In the genomic region with DNA sequence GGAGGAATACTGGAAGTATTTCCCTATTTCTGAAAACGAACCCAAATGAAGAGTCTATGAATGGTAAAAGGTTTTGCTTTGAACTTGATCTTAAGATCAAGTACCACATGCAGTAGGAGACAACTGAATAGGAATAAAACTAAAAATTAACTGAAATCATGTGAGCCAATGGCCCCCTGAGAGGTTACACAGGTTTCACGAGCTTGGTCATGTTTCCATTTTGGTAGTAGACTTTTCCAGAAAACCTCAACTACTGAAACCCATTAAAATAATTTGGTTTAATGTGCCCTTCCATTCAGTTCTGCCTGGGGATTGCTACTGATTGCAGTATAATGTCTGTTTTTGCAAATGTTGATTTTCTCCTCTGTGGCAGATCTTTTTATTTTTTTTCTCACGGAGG, we compare ENCODE assay signal across 33 mouse cellular contexts.
DNase-seq lines count a peak whose midpoint lies in the region; ATAC-seq and TF ChIP-seq lines count a peak whose summit lies in the region.
"Had no signal": no experiment of that assay in that cellular context is flagged by ENCODE, and none has a peak within 500 bp of the region (broad histone marks: within the 10 kb centered on the region; RNA-seq: fewer than 3 reads in every experiment).

No protein-coding gene starts in this region.

- TF ChIP-seq CTCF in hindbrain, postnatal 0 days (IDR thresholded peaks at IDR 0.05; ENCODE audit: low read depth): no peak
- no peak for TF ChIP-seq CTCF in CH12.LX (conservative IDR thresholded peaks at IDR 0.05 in 1 of 2, IDR thresholded peaks at IDR 0.05 in 1 of 2; ENCODE audit: low read depth in 2 of 2, low read length in 2 of 2)

- no peaks in the 10 kb centered on the region for H3K27me3 ChIP-seq in hindbrain, postnatal 0 days (ENCODE audit: insufficient read depth, low read length)
- no peaks in the 10 kb centered on the region for H3K27me3 ChIP-seq in hindbrain, embryonic 16.5 days (replicated peaks; ENCODE audit: control insufficient read depth, insufficient read depth, low read length)
- H3K27me3 ChIP-seq in CH12.LX (replicated peaks): no peaks in the 10 kb centered on the region
- H3K27me3 ChIP-seq in forebrain, embryonic 11.5 days (ENCODE audit: control insufficient read depth, insufficient read depth, low read length): no peaks in the 10 kb centered on the region
- no peaks in the 10 kb centered on the region for H3K27me3 ChIP-seq in forebrain, embryonic 16.5 days (replicated peaks; ENCODE audit: control insufficient read depth, insufficient read depth, low read length)
- H3K27me3 ChIP-seq: embryonic facial prominence, embryonic 15.5 days; kidney, embryonic 15.5 days; limb, embryonic 13.5 days; lung, embryonic 15.5 days; midbrain, embryonic 12.5 days had no signal

- intact Hi-C loops in left cerebral cortex, postnatal 36 days (cut with DNase I): loop anchor here (2.0 kb wide), 1 partner anchor 307 kb away; no protein-coding TSS in a partner anchor

- H3K4me3 ChIP-seq in hindbrain, postnatal 0 days (ENCODE audit: low read length): no peak overlapping the region
- no peak overlapping the region for H3K4me3 ChIP-seq in hindbrain, embryonic 16.5 days (ENCODE audit: low read length)
- H3K4me3 ChIP-seq in CH12.LX (replicated peaks in 1 of 3; ENCODE audit: low read depth in 2 of 3, low read length in 2 of 3, poor library complexity in 1 of 3): no peak overlapping the region
- no peak overlapping the region for H3K4me3 ChIP-seq in forebrain, embryonic 11.5 days (ENCODE audit: low read depth, low read length)
- no peak overlapping the region for H3K4me3 ChIP-seq in forebrain, embryonic 16.5 days (replicated peaks; ENCODE audit: low read length)
- H3K4me3 ChIP-seq: embryonic facial prominence, embryonic 10.5 days; embryonic facial prominence, embryonic 15.5 days; kidney, embryonic 15.5 days; layer of hippocampus, adult 2 months; left cerebral cortex, adult 2 months; limb, embryonic 13.5 days; lung, embryonic 15.5 days; midbrain, embryonic 12.5 days; myocyte had no signal

- dilution Hi-C loops in CH12.LX (cut with MboI; ENCODE audit: extremely low pct_ligation_motif_present, extremely low pct_unique_long_range_greater_than_20kb, low sequenced_read_pairs): no loop called here

- no peaks in the 10 kb centered on the region for H3K9me3 ChIP-seq in hindbrain, postnatal 0 days (ENCODE audit: low read length)
- no peaks in the 10 kb centered on the region for H3K9me3 ChIP-seq in hindbrain, embryonic 16.5 days (ENCODE audit: control insufficient read depth, low read length)
- H3K9me3 ChIP-seq in CH12.LX (replicated peaks; ENCODE audit: low read length): peaks cover 2% of the 10 kb centered on the region
- no peaks in the 10 kb centered on the region for H3K9me3 ChIP-seq in forebrain, embryonic 11.5 days (ENCODE audit: control insufficient read depth, low read length)
- no peaks in the 10 kb centered on the region for H3K9me3 ChIP-seq in forebrain, embryonic 16.5 days (ENCODE audit: control insufficient read depth, low read length)
- H3K9me3 ChIP-seq: embryonic facial prominence, embryonic 10.5 days; embryonic facial prominence, embryonic 15.5 days; kidney, embryonic 15.5 days; limb, embryonic 13.5 days; lung, embryonic 15.5 days; midbrain, embryonic 12.5 days had no signal

- WGBS in hindbrain, postnatal 0 days: 64% methylated on average over 3 of the region's 3 CpGs
- WGBS in hindbrain, embryonic 16.5 days: 57% methylated on average over 3 of the region's 3 CpGs
- WGBS in forebrain, embryonic 11.5 days: 61% methylated on average over 3 of the region's 3 CpGs
- WGBS in forebrain, embryonic 16.5 days: 20% methylated on average over 3 of the region's 3 CpGs

- TF ChIP-seq RAD21 in CH12.LX (IDR thresholded peaks at IDR 0.05; ENCODE audit: low read depth, low read length): no peak

- no peaks in the 10 kb centered on the region for H3K79me2 ChIP-seq in CH12.LX (replicated peaks; ENCODE audit: control insufficient read depth, extremely low read depth, insufficient read depth, poor library complexity, severe bottlenecking)

- no peak for DNase-seq in hindbrain, postnatal 0 days (ENCODE audit: low spot score)
- DNase-seq in CH12.LX (ENCODE audit: extremely low read depth): no peak
- no peak for DNase-seq in forebrain, embryonic 11.5 days (ENCODE audit: low spot score)
- no peak for DNase-seq in left cerebral cortex, postnatal 36 days (ENCODE audit: low spot score in 2 of 2)
- no peak for DNase-seq in lung, postnatal 25 days (ENCODE audit: low spot score)
- DNase-seq: adrenal gland, adult 8-10 months; cerebellum, adult 8-10 months; cerebellum, postnatal 25 days; gastrocnemius, postnatal 25 days; heart, adult 18-20 months; heart, postnatal 4 days; kidney, adult 18-20 months; kidney, postnatal 36 days; lung, postnatal 36 days; right cerebral cortex, postnatal 25 days; spleen, adult 18-20 months; thymus, adult 18-20 months; thymus, postnatal 36 days had no signal

- in situ Hi-C loops in CH12.LX (cut with MboI; ENCODE audit: low pct_ligation_motif_present, low pct_unique_long_range_greater_than_20kb, low sequenced_read_pairs): loop anchor here (25.0 kb wide), 1 partner anchor 485 kb away; the partner anchor contains the start of gene Phyh

- TF ChIP-seq EP300 in CH12.LX (IDR thresholded peaks at IDR 0.05; ENCODE audit: low read length): no peak

- no peak for ATAC-seq in hindbrain, postnatal 0 days
- ATAC-seq in hindbrain, embryonic 16.5 days: no peak
- no peak for ATAC-seq in forebrain, embryonic 11.5 days (replicated peaks; ENCODE audit: low FRiP score)
- no peak for ATAC-seq in forebrain, embryonic 16.5 days
- ATAC-seq: CD4-positive, CD25-positive, alpha-beta regulatory T cell, adult 4 months had no signal

- no peaks in the 10 kb centered on the region for H3K36me3 ChIP-seq in hindbrain, postnatal 0 days (ENCODE audit: insufficient read depth, low read length)
- H3K36me3 ChIP-seq in hindbrain, embryonic 16.5 days (ENCODE audit: control insufficient read depth, insufficient read depth, low read length): no peaks in the 10 kb centered on the region
- H3K36me3 ChIP-seq in CH12.LX (replicated peaks in 1 of 2; ENCODE audit: control insufficient read depth in 1 of 2, insufficient read depth in 1 of 2, low read length in 1 of 2): peaks cover 0 to 3% of the 10 kb centered on the region in 2 experiments
- no peaks in the 10 kb centered on the region for H3K36me3 ChIP-seq in forebrain, embryonic 11.5 days (ENCODE audit: control insufficient read depth, insufficient read depth, low read length)
- no peaks in the 10 kb centered on the region for H3K36me3 ChIP-seq in forebrain, embryonic 16.5 days (ENCODE audit: control insufficient read depth, insufficient read depth)
- H3K36me3 ChIP-seq: embryonic facial prominence, embryonic 10.5 days; embryonic facial prominence, embryonic 15.5 days; kidney, embryonic 15.5 days; limb, embryonic 13.5 days; lung, embryonic 15.5 days; midbrain, embryonic 12.5 days had no signal

- H3K27ac ChIP-seq in hindbrain, postnatal 0 days: peak overlapping the region; percentile 32; the same call in 1 of the 2 replicates
- H3K27ac ChIP-seq in hindbrain, embryonic 16.5 days (ENCODE audit: low read depth, low read length): no peak overlapping the region
- H3K27ac ChIP-seq in CH12.LX (ENCODE audit: insufficient read depth, low read depth): no peak overlapping the region
- peak overlapping the region; percentile 33; the same call in 1 of the 2 replicates for H3K27ac ChIP-seq in forebrain, embryonic 11.5 days (ENCODE audit: low read depth, low read length)
- H3K27ac ChIP-seq in forebrain, embryonic 16.5 days (ENCODE audit: low read length): peak overlapping the region; percentile 65
- H3K27ac ChIP-seq: embryonic facial prominence, embryonic 10.5 days; embryonic facial prominence, embryonic 15.5 days; kidney, embryonic 15.5 days; layer of hippocampus, adult 2 months; left cerebral cortex, adult 2 months; limb, embryonic 13.5 days; lung, embryonic 15.5 days; midbrain, embryonic 12.5 days; stomach, postnatal 0 days had no signal

- H3K4me2 ChIP-seq in hindbrain, postnatal 0 days (ENCODE audit: low read depth, low read length): no peak overlapping the region
- no peak overlapping the region for H3K4me2 ChIP-seq in hindbrain, embryonic 16.5 days (ENCODE audit: low read length)
- H3K4me2 ChIP-seq in CH12.LX (ENCODE audit: insufficient read depth, low read depth, poor library complexity, severe bottlenecking): 0 out of 2 replicates have a peak overlapping the region, but pooled peaks have one; percentile 7
- no peak overlapping the region for H3K4me2 ChIP-seq in forebrain, embryonic 11.5 days (ENCODE audit: low read depth, low read length, severe bottlenecking)
- no peak overlapping the region for H3K4me2 ChIP-seq in forebrain, embryonic 16.5 days (ENCODE audit: low read length)
- H3K4me2 ChIP-seq: embryonic facial prominence, embryonic 15.5 days; heart, embryonic 11.5 days; kidney, embryonic 15.5 days; limb, embryonic 13.5 days; liver, embryonic 11.5 days; lung, embryonic 15.5 days; midbrain, embryonic 12.5 days had no signal

- TF ChIP-seq POLR2A in CH12.LX (IDR thresholded peaks at IDR 0.05; ENCODE audit: low read depth, low read length): no peak

- no peak overlapping the region for H3K9ac ChIP-seq in hindbrain, postnatal 0 days (replicated peaks; ENCODE audit: low read length)
- no peak overlapping the region for H3K9ac ChIP-seq in hindbrain, embryonic 16.5 days (ENCODE audit: low read depth, low read length)
- H3K9ac ChIP-seq in CH12.LX (ENCODE audit: insufficient read depth, low read depth): no peak overlapping the region; the same call in 1 of the 2 replicates
- no peak overlapping the region for H3K9ac ChIP-seq in forebrain, embryonic 11.5 days (ENCODE audit: low read length)
- H3K9ac ChIP-seq in forebrain, embryonic 16.5 days (replicated peaks; ENCODE audit: low read depth, low read length): no peak overlapping the region
- H3K9ac ChIP-seq: embryonic facial prominence, embryonic 15.5 days; kidney, embryonic 15.5 days; limb, embryonic 13.5 days; lung, embryonic 15.5 days; midbrain, embryonic 12.5 days had no signal

- no peaks in the 10 kb centered on the region for H3K4me1 ChIP-seq in hindbrain, postnatal 0 days (ENCODE audit: insufficient read depth, low read length)
- H3K4me1 ChIP-seq in hindbrain, embryonic 16.5 days (ENCODE audit: control insufficient read depth, insufficient read depth, low read depth, low read length): peaks cover 2% of the 10 kb centered on the region
- peaks cover 27 to 70% of the 10 kb centered on the region in 2 experiments for H3K4me1 ChIP-seq in CH12.LX (ENCODE audit: control insufficient read depth in 1 of 2, insufficient read depth in 2 of 2)
- 0 out of 2 replicates have a peak, but pooled peaks cover 3% of the 10 kb centered on the region for H3K4me1 ChIP-seq in forebrain, embryonic 11.5 days (replicated peaks; ENCODE audit: control insufficient read depth, insufficient read depth, low read length)
- peaks cover 13% of the 10 kb centered on the region for H3K4me1 ChIP-seq in forebrain, embryonic 16.5 days (replicated peaks; ENCODE audit: control insufficient read depth, insufficient read depth, low read length)
- H3K4me1 ChIP-seq: embryonic facial prominence, embryonic 10.5 days; embryonic facial prominence, embryonic 15.5 days; kidney, embryonic 15.5 days; limb, embryonic 13.5 days; lung, embryonic 15.5 days had no signal

TF ChIP-seq in CH12.LX, 34 proteins besides CTCF, POLR2A, EP300 and RAD21 (continues in another document):
- peak; percentile 79 for TF ChIP-seq MEF2A (IDR thresholded peaks at IDR 0.05; ENCODE audit: borderline replicate concordance, low read depth, low read length)

Comparison
In these comparisons a context has a peak if more than half of its experiments do, and no peak if none do; other contexts are left out.
1. H3K27ac ChIP-seq: peak in hindbrain, postnatal 0 days (single experiment), forebrain, embryonic 11.5 days (single experiment) and forebrain, embryonic 16.5 days (single experiment); none in hindbrain, embryonic 16.5 days (single experiment) and CH12.LX (single experiment).